Mouse (Mus musculus): Measurements from ENCODE around the gene Slc22a20. TPM values are rescaled to one million over a fixed set of nuclear protein-coding genes. Genes with fewer than 3 reads are reported as not detected.
A peak's percentile ranks its signal among the peaks of the same experiment; 100 is the strongest.

The Slc22a20 gene
- polyA plus RNA-seq, 1 experiment: not detected

GRCm38 (mm10) chr19:6016532-6016931 lies 30.6 kb upstream of the Slc22a20 start:
- H3K4me1 ChIP-seq (ENCODE audit: control insufficient read depth, insufficient read depth, low read length): peaks cover 22% of the 10 kb centered on the region
- WGBS: 52% methylated on average over 7 of the region's 7 CpGs
- peak overlapping the region; percentile 63; the same call in 1 of the 2 replicates for H3K4me3 ChIP-seq (ENCODE audit: insufficient read depth, low read depth, low read length)
- TF ChIP-seq CTCF (IDR thresholded peaks at IDR 0.05; ENCODE audit: insufficient read depth, low read depth, low read length) (no peak), POLR2A (IDR thresholded peaks at IDR 0.05; ENCODE audit: insufficient read depth, low read depth, low read length) (no peak)
- H3K27ac ChIP-seq (ENCODE audit: insufficient read depth, low read depth, low read length): no peak overlapping the region

GRCm38 (mm10) chr19:6015511-6016315 lies 29.8 kb upstream of the Slc22a20 start, which contains the start of gene Capn1:
TSS of gene Capn1 (minus strand) at chr19:6015897.
- WGBS: 4% methylated on average over 40 of the region's 40 CpGs
- Histone ChIP-seq H3K4me3 (ENCODE audit: insufficient read depth, low read depth, low read length) (peak within 1 kb of the TSS; percentile 63), H3K4me1 (ENCODE audit: control insufficient read depth, insufficient read depth, low read length) (peaks cover 22% of the 10 kb centered on the region), H3K27ac (ENCODE audit: insufficient read depth, low read depth, low read length) (peak within 1 kb of the TSS; percentile 65)
- TF ChIP-seq POLR2A (IDR thresholded peaks at IDR 0.05; ENCODE audit: insufficient read depth, low read depth, low read length): no peak
- no peak for TF ChIP-seq CTCF (IDR thresholded peaks at IDR 0.05; ENCODE audit: insufficient read depth, low read depth, low read length)

- H3K4me1 ChIP-seq (ENCODE audit: control insufficient read depth, insufficient read depth, low read length): peaks cover 22% of the 10 kb centered on the region
- peak overlapping the region; percentile 65 for H3K27ac ChIP-seq (ENCODE audit: insufficient read depth, low read depth, low read length)
- peak overlapping the region; percentile 63 for H3K4me3 ChIP-seq (ENCODE audit: insufficient read depth, low read depth, low read length)
- TF ChIP-seq POLR2A (IDR thresholded peaks at IDR 0.05; ENCODE audit: insufficient read depth, low read depth, low read length): no peak
- TF ChIP-seq CTCF (IDR thresholded peaks at IDR 0.05; ENCODE audit: insufficient read depth, low read depth, low read length): no peak
- whole genome bisulfite sequencing: 1% methylated on average over 16 of the region's 18 CpGs
Observed at GRCm38 (mm10) chr19:6014991-6015510, 29.1 kb upstream of the Slc22a20 start.

- no peak overlapping the region for H3K4me3 ChIP-seq (ENCODE audit: insufficient read depth, low read depth, low read length)
- WGBS: 95% methylated on average over 10 of the region's 10 CpGs
- peaks cover 22% of the 10 kb centered on the region for H3K4me1 ChIP-seq (ENCODE audit: control insufficient read depth, insufficient read depth, low read length)
- no peak overlapping the region for H3K27ac ChIP-seq (ENCODE audit: insufficient read depth, low read depth, low read length)
- TF ChIP-seq POLR2A (IDR thresholded peaks at IDR 0.05; ENCODE audit: insufficient read depth, low read depth, low read length) (no peak), CTCF (IDR thresholded peaks at IDR 0.05; ENCODE audit: insufficient read depth, low read depth, low read length) (no peak)
Observed at GRCm38 (mm10) chr19:6013691-6014090, 27.7 kb upstream of the Slc22a20 start.

GRCm38 (mm10) chr19:6009137-6009536 lies 23.2 kb upstream of the Slc22a20 start:
- no peak overlapping the region for H3K27ac ChIP-seq (ENCODE audit: insufficient read depth, low read depth, low read length)
- WGBS: 81% methylated on average over 8 of the region's 8 CpGs
- H3K4me1 ChIP-seq (ENCODE audit: control insufficient read depth, insufficient read depth, low read length): peaks cover 5% of the 10 kb centered on the region
- H3K4me3 ChIP-seq (ENCODE audit: insufficient read depth, low read depth, low read length): no peak overlapping the region
- TF ChIP-seq CTCF (IDR thresholded peaks at IDR 0.05; ENCODE audit: insufficient read depth, low read depth, low read length) (no peak), POLR2A (IDR thresholded peaks at IDR 0.05; ENCODE audit: insufficient read depth, low read depth, low read length) (no peak)

GRCm38 (mm10) chr19:6007013-6007412 lies 21.1 kb upstream of the Slc22a20 start:
- Histone ChIP-seq H3K4me3 (ENCODE audit: insufficient read depth, low read depth, low read length) (no peak overlapping the region), H3K4me1 (ENCODE audit: control insufficient read depth, insufficient read depth, low read length) (peaks cover 4% of the 10 kb centered on the region), H3K27ac (ENCODE audit: insufficient read depth, low read depth, low read length) (no peak overlapping the region)
- 91% methylated on average over 13 of the region's 13 CpGs for WGBS
- no peak for TF ChIP-seq POLR2A (IDR thresholded peaks at IDR 0.05; ENCODE audit: insufficient read depth, low read depth, low read length)
- TF ChIP-seq CTCF (IDR thresholded peaks at IDR 0.05; ENCODE audit: insufficient read depth, low read depth, low read length): no peak

GRCm38 (mm10) chr19:6005541-6005940 lies 19.6 kb upstream of the Slc22a20 start:
- Histone ChIP-seq H3K4me1 (ENCODE audit: control insufficient read depth, insufficient read depth, low read length) (peaks cover 4% of the 10 kb centered on the region), H3K27ac (ENCODE audit: insufficient read depth, low read depth, low read length) (no peak overlapping the region), H3K4me3 (ENCODE audit: insufficient read depth, low read depth, low read length) (no peak overlapping the region)
- WGBS: 42% methylated on average over 11 of the region's 11 CpGs
- TF ChIP-seq CTCF (IDR thresholded peaks at IDR 0.05; ENCODE audit: insufficient read depth, low read depth, low read length) (no peak), POLR2A (IDR thresholded peaks at IDR 0.05; ENCODE audit: insufficient read depth, low read depth, low read length) (no peak)

GRCm38 (mm10) chr19:5999969-6000368 lies 14.0 kb upstream of the Slc22a20 start:
- WGBS: 66% methylated on average over 5 of the region's 5 CpGs
- H3K27ac ChIP-seq (ENCODE audit: insufficient read depth, low read depth, low read length): no peak overlapping the region
- H3K4me3 ChIP-seq (ENCODE audit: insufficient read depth, low read depth, low read length): no peak overlapping the region
- H3K4me1 ChIP-seq (ENCODE audit: control insufficient read depth, insufficient read depth, low read length): no peaks in the 10 kb centered on the region
- TF ChIP-seq CTCF (IDR thresholded peaks at IDR 0.05; ENCODE audit: insufficient read depth, low read depth, low read length) (no peak), POLR2A (IDR thresholded peaks at IDR 0.05; ENCODE audit: insufficient read depth, low read depth, low read length) (no peak)

- WGBS: 87% methylated on average over 3 of the region's 3 CpGs
- H3K4me1 ChIP-seq (ENCODE audit: control insufficient read depth, insufficient read depth, low read length): no peaks in the 10 kb centered on the region
- no peak overlapping the region for H3K27ac ChIP-seq (ENCODE audit: insufficient read depth, low read depth, low read length)
- H3K4me3 ChIP-seq (ENCODE audit: insufficient read depth, low read depth, low read length): no peak overlapping the region
- TF ChIP-seq CTCF (IDR thresholded peaks at IDR 0.05; ENCODE audit: insufficient read depth, low read depth, low read length) (no peak), POLR2A (IDR thresholded peaks at IDR 0.05; ENCODE audit: insufficient read depth, low read depth, low read length) (no peak)
Observed at GRCm38 (mm10) chr19:5998180-5998579, 12.2 kb upstream of the Slc22a20 start.

Data from olfactory bulb, adult 2 months (tissue).